Mouse (Mus musculus): Measurements from ENCODE around the gene Cars2. TPM values are rescaled to one million over a fixed set of nuclear protein-coding genes. Genes with fewer than 3 reads are reported as not detected.
"Not testable (repeated sequence)": the region's sequence is repeated elsewhere in the genome, so short reads cannot be mapped to it uniquely, and the experiment has no call there.

Cars2 gene
- polyA plus RNA-seq, 1 experiment from 2014 or later, result 23.5 TPM

DNA sequence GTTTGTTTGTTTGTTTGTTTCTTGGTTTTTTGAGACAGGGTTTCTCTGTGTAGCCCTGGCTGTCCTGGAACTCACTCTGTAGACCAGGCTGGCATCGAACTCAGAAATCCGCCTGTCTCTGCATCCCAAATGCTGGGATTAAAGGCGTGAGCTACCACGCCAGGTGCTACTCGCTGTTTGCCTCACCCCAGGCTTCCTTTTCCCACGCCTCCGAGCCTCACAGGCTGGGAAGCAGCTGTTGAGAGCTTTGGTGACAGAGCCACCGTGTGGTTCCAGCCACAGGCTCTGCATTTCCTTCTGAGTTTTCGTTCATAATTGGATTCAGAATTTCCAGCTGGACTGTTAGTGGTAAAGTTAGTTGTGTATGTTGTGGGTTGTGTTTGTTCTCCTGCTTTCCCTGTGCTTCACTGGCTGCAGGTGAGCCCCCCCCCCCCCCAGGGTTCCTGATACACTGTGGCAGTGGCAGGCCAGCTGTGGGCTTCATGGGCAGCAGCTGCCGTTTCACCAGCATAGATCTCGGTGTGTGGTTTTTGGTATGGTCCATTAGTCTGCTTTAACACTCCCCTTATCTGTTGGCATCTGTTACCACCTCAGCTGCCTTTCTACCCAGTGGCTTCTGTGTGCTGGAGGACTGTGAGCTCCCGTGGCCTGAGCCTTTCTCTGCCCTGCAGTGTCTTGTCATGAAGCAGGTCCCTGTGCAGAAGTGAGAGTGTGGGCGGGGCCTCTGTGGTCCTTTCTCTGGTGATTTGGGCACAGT is 46.9 kb downstream of the Cars2 start:
- Histone ChIP-seq H3K4me2 (no peak overlapping the region), H3K36me3 (peaks cover 48% of the 10 kb centered on the region), H3K9ac (no peak overlapping the region), H3K4me3 (no peak overlapping the region), H3K9me3 (no peaks in the 10 kb centered on the region), H3K27me3 (no peaks in the 10 kb centered on the region), H3K27ac (no peak overlapping the region), H3K4me1 (peaks cover 14% of the 10 kb centered on the region; the same call in 1 of the 2 replicates)
- no peak for ATAC-seq (ENCODE audit: borderline replicate concordance, extremely low read depth, low FRiP score, low TSS enrichment)
- WGBS, result 79% methylated on average over 13 of the region's 13 CpGs

DNA sequence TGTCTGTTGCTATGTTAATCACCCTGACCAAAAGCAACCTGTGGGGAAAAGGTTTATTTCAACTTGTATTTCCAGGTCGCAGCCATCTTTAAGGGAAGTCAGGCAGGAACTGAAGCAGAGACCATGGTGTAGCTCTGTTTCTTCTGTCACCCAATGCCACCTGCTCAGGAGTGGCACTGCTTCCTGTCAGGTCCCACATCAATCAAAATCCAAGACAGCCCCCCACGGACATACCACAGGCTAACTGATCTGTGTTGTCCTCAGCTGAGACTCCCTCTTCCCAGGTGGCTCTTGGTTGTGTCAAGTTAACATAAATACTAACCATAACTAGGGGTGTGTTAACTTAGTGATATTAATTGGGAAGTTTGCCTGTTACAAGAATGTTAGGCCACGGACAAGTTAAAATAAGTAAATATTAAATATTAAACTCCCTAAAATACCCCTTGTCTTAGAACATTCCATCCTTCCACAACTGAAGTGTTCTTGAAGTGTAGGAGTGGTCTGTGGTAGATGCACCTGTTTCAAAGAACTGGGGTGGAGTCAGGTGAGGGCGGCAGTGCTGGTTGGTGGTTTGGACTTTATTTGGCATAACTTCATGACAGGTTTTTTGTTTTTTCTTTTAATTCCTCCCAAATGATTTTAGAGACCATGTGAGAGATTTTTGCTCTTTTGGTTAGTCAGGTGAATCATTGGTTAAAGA is 51.6 kb downstream of the Cars2 start:
- H3K4me1 ChIP-seq, result peaks cover 24% of the 10 kb centered on the region; the same call in 1 of the 2 replicates
- H3K27ac ChIP-seq, result peak overlapping the region; percentile 73
- no peaks in the 10 kb centered on the region; the same call in 1 of the 2 replicates for H3K27me3 ChIP-seq
- peak overlapping the region; percentile 77 for H3K4me2 ChIP-seq
- no peak for ATAC-seq (ENCODE audit: borderline replicate concordance, extremely low read depth, low FRiP score, low TSS enrichment)
- peaks cover 16% of the 10 kb centered on the region for H3K36me3 ChIP-seq
- H3K9me3 ChIP-seq, result no peaks in the 10 kb centered on the region
- no peak overlapping the region for H3K9ac ChIP-seq
- 58% methylated on average over 4 of the region's 4 CpGs for WGBS
- H3K4me3 ChIP-seq, result peak overlapping the region; percentile 94

DNA sequence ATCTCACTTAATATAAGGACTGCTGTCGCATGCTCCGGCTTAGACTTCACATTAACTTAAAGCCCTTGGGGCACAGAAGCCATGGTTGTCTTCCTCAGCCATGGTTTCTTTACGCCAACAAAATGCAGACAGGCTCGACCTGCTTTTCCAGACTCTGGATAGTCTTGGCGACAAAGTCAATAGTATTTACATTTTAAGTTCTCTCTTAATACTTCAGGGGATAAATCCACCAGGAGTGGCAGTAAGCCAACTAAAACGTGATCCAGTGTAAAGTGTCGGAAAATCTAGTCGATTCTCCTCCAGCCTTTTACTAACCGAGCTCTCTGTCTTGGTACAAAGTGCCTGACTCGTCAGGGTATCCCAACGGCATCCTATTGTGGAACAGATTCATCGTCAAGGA is 52.3 kb downstream of the Cars2 start:
- no peaks in the 10 kb centered on the region for H3K9me3 ChIP-seq
- peak overlapping the region; percentile 94 for H3K4me3 ChIP-seq
- peak overlapping the region; percentile 73; the same call in 1 of the 2 replicates for H3K27ac ChIP-seq
- WGBS, result 54% methylated on average over 12 of the region's 12 CpGs
- H3K9ac ChIP-seq, result peak overlapping the region; percentile 90
- no peaks in the 10 kb centered on the region; the same call in 1 of the 2 replicates for H3K27me3 ChIP-seq
- H3K4me1 ChIP-seq, result peaks cover 24% of the 10 kb centered on the region; the same call in 1 of the 2 replicates
- peak overlapping the region; percentile 77 for H3K4me2 ChIP-seq
- no peak for ATAC-seq (ENCODE audit: borderline replicate concordance, extremely low read depth, low FRiP score, low TSS enrichment)
- peaks cover 10% of the 10 kb centered on the region for H3K36me3 ChIP-seq

DNA sequence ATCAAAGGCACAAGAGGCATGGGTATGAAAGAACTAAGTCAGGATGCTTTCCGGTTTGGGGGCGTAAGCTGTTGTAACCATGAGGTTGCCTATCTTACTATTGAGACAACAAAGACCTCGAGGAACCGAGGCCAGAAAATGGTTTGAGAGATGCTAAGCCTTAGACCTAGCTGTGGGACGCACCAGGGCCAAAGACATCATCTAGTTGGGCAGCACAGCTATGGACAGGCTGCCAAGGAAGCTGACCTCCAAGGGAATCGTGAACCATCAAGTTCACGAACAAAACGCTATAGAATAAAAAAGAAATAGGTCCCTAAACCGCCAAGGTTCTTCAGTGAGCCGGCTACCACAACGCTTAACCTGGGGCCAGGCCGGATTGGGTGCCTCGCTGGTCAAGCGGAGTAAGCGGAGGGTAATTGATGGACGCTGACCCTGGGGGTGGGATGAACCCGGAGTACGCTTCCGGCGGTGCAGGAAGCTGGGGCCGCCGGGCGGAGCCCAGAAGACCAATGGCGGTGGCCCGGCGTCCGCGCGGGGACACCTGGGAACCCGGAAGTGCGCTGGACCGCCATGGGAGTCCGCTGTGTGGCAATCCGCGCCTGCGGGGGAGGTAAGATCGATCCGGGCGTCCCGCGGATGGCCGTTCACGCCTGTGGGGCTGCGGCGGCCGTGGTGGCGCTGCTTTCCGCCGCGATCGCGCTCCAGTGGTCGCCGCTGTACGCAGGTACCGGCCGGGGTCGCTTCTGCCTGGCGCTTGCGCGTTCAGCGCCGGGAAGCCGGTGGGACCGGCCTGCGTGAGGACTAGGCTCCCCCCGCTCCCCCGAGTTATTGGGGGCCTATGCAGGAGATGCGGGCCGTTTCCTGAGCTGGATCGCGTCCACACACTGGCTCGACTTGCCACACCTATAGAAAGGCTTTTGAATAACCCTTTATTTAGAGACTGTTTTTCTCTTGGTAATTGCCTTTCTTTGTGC is 53.3 kb downstream of the Cars2 start, which contains the start of gene Naxd:
TSS of gene Naxd (plus strand) at position 490 of the 974 bp plus-strand sequence.
- H3K9me3 ChIP-seq, result no peaks in the 10 kb centered on the region
- H3K36me3 ChIP-seq, result no peaks in the 10 kb centered on the region; the same call in 1 of the 2 replicates
- peak within 1 kb of the TSS; percentile 73 for H3K27ac ChIP-seq
- peak within 1 kb of the TSS; percentile 94 for H3K4me3 ChIP-seq
- H3K9ac ChIP-seq, result peak within 1 kb of the TSS; percentile 90
- 4% methylated on average over 68 of the region's 73 CpGs for WGBS
- peak; percentile 97 for ATAC-seq (ENCODE audit: borderline replicate concordance, extremely low read depth, low FRiP score, low TSS enrichment)
- peak within 1 kb of the TSS; percentile 77 for H3K4me2 ChIP-seq
- peaks cover 24% of the 10 kb centered on the region; the same call in 1 of the 2 replicates for H3K4me1 ChIP-seq
- H3K27me3 ChIP-seq, result no peaks in the 10 kb centered on the region; the same call in 1 of the 2 replicates

DNA sequence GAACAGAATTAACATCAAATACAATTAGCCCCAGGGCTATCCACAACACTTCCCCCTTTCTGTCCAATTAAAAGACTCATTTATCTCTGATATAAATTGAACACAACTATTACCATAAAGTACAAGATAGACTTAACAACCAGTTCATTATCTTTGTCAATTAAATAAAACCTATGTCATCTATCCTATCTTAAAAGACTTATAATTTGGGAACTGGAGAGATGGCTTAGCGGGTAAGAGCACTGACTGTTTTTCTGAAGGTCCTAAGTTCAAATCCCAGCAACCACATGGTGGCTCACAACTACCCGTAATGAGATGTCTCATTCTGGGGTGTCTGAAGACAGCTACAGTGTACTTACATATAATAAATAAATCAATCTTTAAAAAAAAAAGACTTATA is 58.2 kb downstream of the Cars2 start:
- H3K4me2 ChIP-seq; H3K27me3 ChIP-seq; H3K36me3 ChIP-seq; H3K27ac ChIP-seq; H3K4me1 ChIP-seq; H3K4me3 ChIP-seq; H3K9me3 ChIP-seq; H3K9ac ChIP-seq; ATAC-seq (ENCODE audit: borderline replicate concordance, extremely low read depth, low FRiP score, low TSS enrichment): not testable (repeated sequence)
- 69% methylated on average over 2 of the region's 2 CpGs for WGBS

DNA sequence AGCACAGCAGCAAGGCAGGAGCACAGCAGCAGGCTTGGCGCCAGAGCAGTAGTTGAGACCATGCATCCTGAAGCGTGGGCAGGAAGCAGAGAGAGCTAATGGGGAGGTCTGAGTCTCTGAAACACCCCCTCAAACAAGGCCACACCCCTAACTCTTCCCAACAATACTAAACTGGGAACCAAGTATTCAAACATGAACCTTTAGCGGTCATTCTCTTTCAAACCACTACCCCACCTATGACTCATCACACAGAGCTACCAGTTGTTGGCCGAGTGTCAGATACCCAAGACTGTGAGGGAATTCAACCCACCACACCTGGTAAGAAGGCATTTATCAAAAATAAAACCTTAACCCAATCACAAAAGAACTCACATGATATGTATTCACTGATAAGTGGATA is 63.4 kb downstream of the Cars2 start:
- Histone ChIP-seq H3K27ac (no peak overlapping the region), H3K9me3 (no peaks in the 10 kb centered on the region), H3K27me3 (peaks cover 7% of the 10 kb centered on the region; the same call in 1 of the 2 replicates), H3K9ac (no peak overlapping the region), H3K4me1 (no peaks in the 10 kb centered on the region), H3K36me3 (no peaks in the 10 kb centered on the region), H3K4me2 (no peak overlapping the region), H3K4me3 (no peak overlapping the region)
- ATAC-seq (ENCODE audit: borderline replicate concordance, extremely low read depth, low FRiP score, low TSS enrichment), result no peak
- WGBS, result 65% methylated on average over 4 of the region's 4 CpGs

DNA sequence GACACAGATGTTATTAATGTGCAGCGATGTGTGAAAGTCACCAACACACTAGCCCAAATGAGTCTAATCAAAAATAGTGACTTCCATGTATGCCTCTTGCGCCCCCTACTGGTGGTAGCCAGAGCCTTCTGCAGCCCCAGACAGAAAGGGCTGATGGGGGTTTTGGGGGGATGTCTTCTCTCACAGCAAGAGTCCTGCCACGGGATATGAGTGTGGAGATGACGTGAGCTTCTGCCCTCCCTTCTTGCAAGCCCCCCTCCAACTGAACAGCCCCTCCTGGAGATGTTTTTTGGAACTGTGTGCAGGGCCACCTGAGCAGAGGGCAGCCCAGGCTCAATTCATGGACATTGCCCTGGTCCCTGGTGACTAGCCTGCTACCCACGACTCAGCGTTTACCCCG is 64.4 kb downstream of the Cars2 start:
- Histone ChIP-seq H3K36me3 (no peaks in the 10 kb centered on the region), H3K4me3 (no peak overlapping the region), H3K9me3 (no peaks in the 10 kb centered on the region), H3K4me1 (no peaks in the 10 kb centered on the region), H3K27me3 (peaks cover 16% of the 10 kb centered on the region), H3K9ac (no peak overlapping the region), H3K4me2 (no peak overlapping the region), H3K27ac (no peak overlapping the region)
- 0 out of 2 replicates have a peak, but pooled peaks have one; percentile 43 for ATAC-seq (ENCODE audit: borderline replicate concordance, extremely low read depth, low FRiP score, low TSS enrichment)
- WGBS, result 24% methylated on average over 7 of the region's 7 CpGs

DNA sequence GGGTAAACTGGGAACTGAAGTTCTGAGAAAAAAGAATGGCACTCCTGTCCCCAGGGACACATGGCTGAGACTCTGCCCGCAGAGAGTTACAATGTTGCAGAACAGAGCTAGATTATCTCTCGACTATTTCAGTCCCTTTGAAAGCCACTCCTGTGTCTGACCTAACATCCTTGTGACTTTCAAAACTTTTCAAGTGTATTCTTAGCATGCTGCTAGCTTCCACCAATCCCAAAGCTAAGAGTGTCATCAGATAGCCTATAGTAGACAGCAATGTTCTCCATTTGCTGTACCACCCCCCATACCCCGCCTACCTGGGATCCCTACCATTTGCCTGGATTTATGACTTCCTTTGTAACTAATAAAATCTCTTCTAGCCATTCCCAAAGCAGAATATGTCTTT is 68.0 kb downstream of the Cars2 start:
- no peaks in the 10 kb centered on the region for H3K36me3 ChIP-seq

DNA sequence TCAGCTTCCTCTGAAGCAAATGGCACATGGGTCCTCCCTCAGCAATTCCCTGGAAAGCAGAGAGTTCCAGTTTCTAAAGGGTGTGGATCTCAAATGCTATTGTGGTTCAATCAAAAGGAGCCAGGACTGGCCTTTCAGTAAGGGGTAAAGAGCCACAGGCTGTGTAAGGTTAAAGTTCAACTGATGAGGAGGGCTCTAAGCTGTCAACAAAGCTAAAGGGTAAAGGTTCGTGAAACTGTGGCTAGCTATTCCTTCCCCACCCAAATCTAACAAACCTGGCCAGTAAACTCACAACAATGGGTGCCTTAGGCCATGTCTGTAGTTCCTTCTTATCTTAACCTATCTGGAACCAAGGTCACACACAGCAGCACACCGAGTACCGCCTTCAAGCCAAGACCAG is 68.7 kb downstream of the Cars2 start:
- Histone ChIP-seq H3K4me2 (no peak overlapping the region), H3K27me3 (peaks cover 41% of the 10 kb centered on the region), H3K9ac (no peak overlapping the region), H3K4me3 (no peak overlapping the region), H3K4me1 (peaks cover 15% of the 10 kb centered on the region), H3K9me3 (no peaks in the 10 kb centered on the region), H3K27ac (no peak overlapping the region), H3K36me3 (no peaks in the 10 kb centered on the region)
- no peak for ATAC-seq (ENCODE audit: borderline replicate concordance, extremely low read depth, low FRiP score, low TSS enrichment)
- 65% methylated on average over 3 of the region's 3 CpGs for WGBS

More for the DNA sequence above, 68.0 kb downstream of the Cars2 start:
- Histone ChIP-seq H3K27ac (no peak overlapping the region), H3K9ac (no peak overlapping the region), H3K4me1 (peaks cover 13% of the 10 kb centered on the region), H3K4me2 (no peak overlapping the region), H3K4me3 (no peak overlapping the region), H3K9me3 (no peaks in the 10 kb centered on the region), H3K27me3 (peaks cover 41% of the 10 kb centered on the region)
- no peak for ATAC-seq (ENCODE audit: borderline replicate concordance, extremely low read depth, low FRiP score, low TSS enrichment)
- WGBS, result 59% methylated on average over 3 of the region's 3 CpGs

DNA sequence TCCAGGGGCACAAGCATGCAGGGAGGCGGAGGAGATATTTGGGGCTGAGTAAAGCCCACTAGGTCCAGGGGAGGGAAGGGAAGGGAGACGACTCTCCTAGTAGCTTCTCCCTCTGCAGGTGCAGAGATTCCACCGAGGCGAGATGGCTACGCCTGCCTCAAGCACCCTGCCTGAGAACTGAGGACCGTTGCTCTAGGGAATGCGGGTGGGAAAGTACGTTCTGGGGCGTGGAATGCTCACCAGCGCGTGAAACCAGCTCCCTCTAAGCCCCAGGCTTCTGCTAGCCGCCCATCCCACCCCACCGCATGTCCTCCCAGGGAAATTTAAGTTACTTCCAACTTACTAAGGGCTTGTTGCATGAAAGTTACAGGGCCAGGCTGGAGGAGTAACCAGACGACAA is 71.0 kb downstream of the Cars2 start:
- Histone ChIP-seq H3K4me1 (peaks cover 29% of the 10 kb centered on the region), H3K27ac (no peak overlapping the region), H3K9me3 (no peaks in the 10 kb centered on the region), H3K27me3 (peaks cover 52% of the 10 kb centered on the region), H3K36me3 (no peaks in the 10 kb centered on the region), H3K4me3 (peak overlapping the region; percentile 70; the same call in 1 of the 2 replicates), H3K4me2 (peak overlapping the region; percentile 99), H3K9ac (no peak overlapping the region)
- ATAC-seq (ENCODE audit: borderline replicate concordance, extremely low read depth, low FRiP score, low TSS enrichment), result no peak
- WGBS, result 16% methylated on average over 14 of the region's 14 CpGs

DNA sequence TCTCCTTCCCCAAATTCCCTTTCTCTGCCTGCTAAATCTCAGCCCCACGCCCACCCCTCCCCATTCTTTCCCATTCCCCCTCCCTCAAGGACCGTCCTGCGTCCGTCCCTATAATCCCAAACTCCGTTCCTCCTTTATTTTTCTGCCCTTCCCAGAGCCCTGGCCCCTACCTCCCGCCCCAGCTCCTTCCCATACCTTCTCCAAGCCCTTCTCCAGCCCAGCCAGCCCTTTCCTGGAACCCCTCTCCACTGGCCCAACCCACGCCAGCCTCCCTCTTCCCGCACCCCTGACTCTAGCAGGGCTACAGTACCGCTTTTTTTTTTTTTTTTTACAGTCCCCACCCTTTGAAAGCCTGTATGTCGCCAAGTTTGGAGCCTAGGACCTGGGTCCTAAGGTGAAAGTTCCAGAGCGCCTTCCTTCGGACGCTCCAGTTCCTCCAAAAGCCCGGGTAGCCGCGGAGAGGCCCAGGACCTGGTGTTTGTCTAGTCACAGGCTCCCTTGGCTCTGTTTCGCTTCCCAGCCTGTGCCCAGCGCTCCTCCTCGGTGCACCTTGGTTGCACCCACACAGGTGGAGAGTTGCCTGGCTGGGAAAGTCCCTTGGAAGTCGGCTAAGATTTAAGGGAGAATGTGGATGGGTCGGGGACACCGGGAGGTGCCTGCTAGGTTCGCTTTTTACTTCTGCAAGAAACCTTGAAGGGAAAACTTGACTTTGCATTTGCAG is 71.6 kb downstream of the Cars2 start:
- Histone ChIP-seq H3K27me3 (peaks cover 59% of the 10 kb centered on the region), H3K4me1 (peaks cover 33% of the 10 kb centered on the region), H3K9me3 (no peaks in the 10 kb centered on the region), H3K4me2 (peak overlapping the region; percentile 99), H3K4me3 (peak overlapping the region; percentile 70), H3K27ac (peak overlapping the region; percentile 31), H3K36me3 (no peaks in the 10 kb centered on the region), H3K9ac (no peak overlapping the region)
- WGBS, result 5% methylated on average over 23 of the region's 23 CpGs
- ATAC-seq (ENCODE audit: borderline replicate concordance, extremely low read depth, low FRiP score, low TSS enrichment), result no peak
